Mouse (Mus musculus): ENCODE results near the gene Syngr2.
"Not testable (repeated sequence)": the region's sequence is repeated elsewhere in the genome, so short reads cannot be mapped to it uniquely, and the experiment has no call there.

Syngr2 gene

GRCm38 (mm10) chr11:117829671-117830215 lies 20.3 kb downstream of the Syngr2 start:
- DNase-seq (ENCODE audit: inconsistent age in 2 of 2, low spot score in 1 of 2) = peak in 1 of 2 experiments; percentile 70

GRCm38 (mm10) chr11:117830401-117830800 lies 20.9 kb downstream of the Syngr2 start:
- DNase-seq (ENCODE audit: inconsistent age in 2 of 2, low spot score in 1 of 2) = peak in 1 of 2 experiments; percentile 56

- peak; percentile 62 to 86 for DNase-seq (ENCODE audit: inconsistent age in 2 of 2, low spot score in 1 of 2)
Observed at GRCm38 (mm10) chr11:117832086-117832969, 22.9 kb downstream of the Syngr2 start.

GRCm38 (mm10) chr11:117833509-117833908 lies 24.0 kb downstream of the Syngr2 start:
- DNase-seq (ENCODE audit: inconsistent age in 2 of 2, low spot score in 1 of 2) = not testable (repeated sequence)

- no peak for DNase-seq (ENCODE audit: inconsistent age in 2 of 2, low spot score in 1 of 2)
Observed at GRCm38 (mm10) chr11:117834086-117834485, 24.6 kb downstream of the Syngr2 start.

GRCm38 (mm10) chr11:117836306-117836705 lies 26.8 kb downstream of the Syngr2 start:
- DNase-seq (ENCODE audit: inconsistent age in 2 of 2, low spot score in 1 of 2) = peak; percentile 35 to 64

- DNase-seq (ENCODE audit: inconsistent age in 2 of 2, low spot score in 1 of 2) = peak in 1 of 2 experiments; percentile 40
Observed at GRCm38 (mm10) chr11:117838572-117838971, 29.1 kb downstream of the Syngr2 start.

GRCm38 (mm10) chr11:117839021-117839420 lies 29.6 kb downstream of the Syngr2 start:
- no peak for DNase-seq (ENCODE audit: inconsistent age in 2 of 2, low spot score in 1 of 2)

- peak; percentile 71 to 83 for DNase-seq (ENCODE audit: inconsistent age in 2 of 2, low spot score in 1 of 2)
Observed at GRCm38 (mm10) chr11:117840910-117841309, 31.4 kb downstream of the Syngr2 start.

- DNase-seq (ENCODE audit: inconsistent age in 2 of 2, low spot score in 1 of 2) = no peak
Observed at GRCm38 (mm10) chr11:117843434-117843833, 34.0 kb downstream of the Syngr2 start.

GRCm38 (mm10) chr11:117844997-117845396 lies 35.5 kb downstream of the Syngr2 start:
- DNase-seq (ENCODE audit: inconsistent age in 2 of 2, low spot score in 1 of 2) = no peak

- no peak for DNase-seq (ENCODE audit: inconsistent age in 2 of 2, low spot score in 1 of 2)
Observed at GRCm38 (mm10) chr11:117845651-117846050, 36.2 kb downstream of the Syngr2 start.

GRCm38 (mm10) chr11:117846640-117847039 lies 37.2 kb downstream of the Syngr2 start:
- DNase-seq (ENCODE audit: inconsistent age in 2 of 2, low spot score in 1 of 2) = peak in 1 of 2 experiments; percentile 39

GRCm38 (mm10) chr11:117847593-117848215 lies 38.2 kb downstream of the Syngr2 start:
- peak in 1 of 2 experiments; percentile 53 for DNase-seq (ENCODE audit: inconsistent age in 2 of 2, low spot score in 1 of 2)

- peak in 1 of 2 experiments; percentile 86 for DNase-seq (ENCODE audit: inconsistent age in 2 of 2, low spot score in 1 of 2)
Observed at GRCm38 (mm10) chr11:117848271-117848984, 39.0 kb downstream of the Syngr2 start.

- DNase-seq (ENCODE audit: inconsistent age in 2 of 2, low spot score in 1 of 2) = peak; percentile 97 to 98
Observed at GRCm38 (mm10) chr11:117848985-117849671, 39.7 kb downstream of the Syngr2 start, which contains the start of gene Birc5. TSS of gene Birc5 (plus strand) at chr11:117849251.

GRCm38 (mm10) chr11:117852875-117853274 lies 43.4 kb downstream of the Syngr2 start:
- no peak for DNase-seq (ENCODE audit: inconsistent age in 2 of 2, low spot score in 1 of 2)

- DNase-seq (ENCODE audit: inconsistent age in 2 of 2, low spot score in 1 of 2) = no peak
Observed at GRCm38 (mm10) chr11:117854241-117854640, 44.8 kb downstream of the Syngr2 start.

GRCm38 (mm10) chr11:117855360-117855759 lies 45.9 kb downstream of the Syngr2 start:
- DNase-seq (ENCODE audit: inconsistent age in 2 of 2, low spot score in 1 of 2) = no peak

- no peak for DNase-seq (ENCODE audit: inconsistent age in 2 of 2, low spot score in 1 of 2)
Observed at GRCm38 (mm10) chr11:117855975-117856374, 46.5 kb downstream of the Syngr2 start.
